Mouse (Mus musculus) left cerebral cortex, postnatal 25 days (tissue): Measurements from ENCODE around the gene Atp5g2. TPM values are rescaled to one million over a fixed set of nuclear protein-coding genes. Genes with fewer than 3 reads are reported as not detected.

Experiments used
- DNase-seq, 2 experiments: peaks; one replicate each; pipeline ENCODE4 v3.0.0; 2022; ENCODE audit warnings: low spot score in 2 of 2, mixed read lengths in 1 of 2
- intact Hi-C: fragments of 180-260 bp; cut with DNase I; formaldehyde crosslinking; loops from one replicate; pipeline ENCODE4 v1.15.1; 2025
- total RNA-seq, 2 experiments: library from RNA; stranded (reverse); gene quantifications; 2 replicates each; pipeline ENCODE4 v1.2.3; 2021

Gene Atp5g2
- 10 to 100 TPM; 11.6 to 14.2 TPM for total RNA-seq

DNA sequence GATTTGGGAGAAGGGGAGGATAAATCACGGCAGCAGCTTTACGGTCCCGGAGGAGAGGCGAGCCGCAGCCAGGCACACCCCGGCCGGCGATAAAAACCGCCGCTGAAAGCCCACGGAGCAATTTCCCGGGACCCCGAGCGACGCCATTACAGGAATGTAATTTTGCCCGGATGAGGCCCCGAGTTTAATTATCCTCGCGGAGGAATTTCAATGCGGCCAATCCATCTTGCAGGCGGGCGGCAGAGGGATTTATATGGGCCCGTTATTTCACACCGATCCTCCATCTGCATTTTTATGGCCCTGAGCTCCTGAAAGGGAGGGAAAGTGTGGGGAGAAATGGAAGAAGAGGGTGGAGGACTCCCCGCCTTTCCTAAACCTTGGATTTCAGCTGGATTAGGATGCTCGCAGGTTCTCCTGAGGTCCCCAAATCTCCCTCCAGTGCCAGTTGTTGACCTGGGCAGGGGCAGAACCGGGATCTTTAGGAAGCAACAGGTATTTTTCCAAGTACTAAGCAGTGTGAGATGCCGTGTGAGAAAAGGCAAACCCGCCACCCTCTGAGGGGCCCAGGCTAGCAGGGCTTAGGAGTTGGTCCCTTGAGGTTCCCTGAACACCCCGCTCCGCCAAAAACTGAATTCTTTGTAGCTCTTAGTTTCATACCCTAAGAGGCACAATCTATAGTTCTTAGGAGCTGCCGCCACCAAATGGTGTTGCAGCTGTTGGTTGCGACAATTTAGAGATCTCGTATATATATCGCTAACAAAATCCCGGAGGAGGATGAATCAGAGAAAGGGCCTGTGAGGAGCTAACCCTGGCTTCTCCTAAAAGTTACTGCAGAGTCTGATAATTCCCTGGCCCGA, at the start of gene Atp5g2:
Gene Atp5g2, minus strand, starts transcription at position 138 of the 857 bp plus-strand sequence.
- intact Hi-C loops = no loop called here
- peak; percentile 52 for DNase-seq

DNA sequence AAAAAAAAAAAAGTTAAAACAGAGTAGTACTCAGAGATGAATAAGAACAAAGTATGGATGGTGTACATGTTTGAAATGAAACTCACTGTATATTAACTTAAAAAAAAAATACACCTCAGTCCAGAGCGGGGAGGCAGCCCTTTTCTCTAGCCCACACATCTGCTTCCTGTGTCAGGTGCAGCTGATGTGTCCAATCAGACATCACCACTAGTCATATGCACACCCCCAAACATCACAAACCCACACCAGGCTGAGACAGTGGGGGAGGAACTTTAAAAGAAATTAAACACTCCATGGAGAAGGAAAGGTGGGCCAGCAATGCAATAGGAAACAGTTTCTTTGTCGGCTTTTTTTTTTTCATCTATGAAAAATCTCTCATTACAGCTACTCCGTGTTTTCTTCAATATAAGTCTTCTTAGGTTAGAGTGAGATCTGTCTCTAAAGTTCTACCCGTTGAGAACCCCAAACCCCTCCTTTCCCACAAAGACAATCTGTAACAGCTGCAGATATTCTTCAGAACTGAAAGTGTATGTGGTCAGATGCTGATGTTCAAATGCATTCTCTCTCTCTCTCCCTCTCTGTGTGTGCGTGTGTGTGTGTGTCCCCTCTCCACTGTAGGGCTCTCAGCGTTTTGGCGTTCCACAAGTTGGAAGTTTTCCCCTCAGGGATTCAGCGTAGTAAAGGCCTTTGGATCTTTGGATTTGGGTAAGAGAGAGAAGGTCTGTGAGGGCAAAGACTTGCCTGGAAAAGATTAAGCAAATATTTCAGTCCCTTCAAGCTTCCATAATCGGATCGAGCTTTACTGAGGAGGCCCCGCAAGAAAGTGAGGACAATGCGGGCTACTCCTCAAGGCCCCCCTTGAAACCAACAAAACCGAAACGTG, 49.1 kb upstream of the Atp5g2 start:
- intact Hi-C loops = no loop called here
- DNase-seq = no peak

DNA sequence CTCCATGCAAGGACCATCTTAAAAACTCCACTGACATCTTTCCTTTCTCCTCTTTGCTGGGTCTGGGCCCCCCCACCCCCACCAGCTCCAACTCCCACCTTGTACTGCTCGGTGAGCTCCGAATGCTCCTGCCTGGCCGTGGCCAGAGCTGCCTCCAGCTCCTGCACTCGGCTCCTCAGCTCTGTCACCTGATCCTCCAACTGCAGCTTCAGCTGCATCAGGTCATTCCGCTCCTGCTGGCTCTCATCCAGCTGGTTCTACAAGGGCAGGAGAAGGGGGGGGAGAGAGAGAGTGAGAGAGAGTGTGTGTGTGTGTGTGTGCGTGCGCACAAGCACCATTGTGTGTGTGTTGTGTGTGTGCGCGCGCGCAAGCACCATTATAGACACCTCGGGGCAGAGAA, 44.0 kb upstream of the Atp5g2 start:
- intact Hi-C loops = no loop called here
- DNase-seq = no peak

DNA sequence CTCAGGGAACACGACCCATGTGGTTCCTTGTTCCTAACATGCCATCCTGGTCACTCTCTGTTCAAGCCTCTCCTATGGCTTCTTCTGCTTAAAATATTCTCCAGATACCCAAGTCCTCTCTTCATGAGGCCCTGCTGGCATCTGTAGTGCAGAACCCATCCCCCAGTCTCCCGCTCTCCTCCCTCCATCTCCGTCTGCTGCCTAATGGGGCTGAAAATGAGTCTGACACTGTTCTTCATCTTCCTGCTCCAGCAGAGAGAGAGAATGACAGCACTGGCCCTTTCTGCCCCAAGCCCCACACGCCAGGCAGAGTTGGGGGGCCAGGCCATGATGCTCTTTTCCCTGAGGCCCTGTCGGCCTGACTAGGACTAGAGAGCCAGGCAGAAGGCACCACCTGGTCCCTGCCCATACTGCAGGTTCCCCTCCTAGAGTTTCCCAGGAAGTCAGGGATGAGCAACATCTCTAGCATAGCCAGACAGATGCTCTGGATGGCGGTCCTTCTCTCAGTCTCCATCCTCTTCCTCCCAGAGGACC, 35.7 kb upstream of the Atp5g2 start:
- no peak for DNase-seq
- intact Hi-C loops = no loop called here

DNA sequence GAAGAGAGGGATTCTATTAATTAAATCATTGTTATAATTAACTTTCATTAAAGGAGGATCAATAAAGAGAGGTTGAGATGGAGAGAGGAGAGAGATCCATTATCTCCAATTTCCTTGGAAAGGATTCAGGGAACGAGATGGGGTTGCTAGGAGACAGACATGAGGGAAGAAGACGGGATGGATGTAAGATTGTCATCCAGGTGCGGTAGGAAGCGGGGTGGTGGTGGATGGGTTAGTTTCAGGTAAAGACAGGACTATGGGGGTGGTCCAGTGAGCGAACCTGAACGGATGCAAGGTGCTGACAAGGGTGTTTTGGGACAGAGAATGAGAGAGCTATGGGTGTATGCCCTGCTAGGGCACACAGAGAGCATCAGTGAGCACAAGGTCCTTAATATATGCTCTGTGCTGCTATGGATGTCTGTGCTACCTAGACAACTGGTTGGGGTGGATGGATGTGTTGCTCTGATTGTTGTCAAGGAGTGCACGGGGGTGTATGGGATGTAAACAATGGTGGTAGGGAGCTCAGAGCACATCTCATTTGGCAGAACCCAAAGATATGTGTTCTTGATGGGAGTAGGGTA, 33.9 kb upstream of the Atp5g2 start:
- intact Hi-C loops = no loop called here
- no peak for DNase-seq

DNA sequence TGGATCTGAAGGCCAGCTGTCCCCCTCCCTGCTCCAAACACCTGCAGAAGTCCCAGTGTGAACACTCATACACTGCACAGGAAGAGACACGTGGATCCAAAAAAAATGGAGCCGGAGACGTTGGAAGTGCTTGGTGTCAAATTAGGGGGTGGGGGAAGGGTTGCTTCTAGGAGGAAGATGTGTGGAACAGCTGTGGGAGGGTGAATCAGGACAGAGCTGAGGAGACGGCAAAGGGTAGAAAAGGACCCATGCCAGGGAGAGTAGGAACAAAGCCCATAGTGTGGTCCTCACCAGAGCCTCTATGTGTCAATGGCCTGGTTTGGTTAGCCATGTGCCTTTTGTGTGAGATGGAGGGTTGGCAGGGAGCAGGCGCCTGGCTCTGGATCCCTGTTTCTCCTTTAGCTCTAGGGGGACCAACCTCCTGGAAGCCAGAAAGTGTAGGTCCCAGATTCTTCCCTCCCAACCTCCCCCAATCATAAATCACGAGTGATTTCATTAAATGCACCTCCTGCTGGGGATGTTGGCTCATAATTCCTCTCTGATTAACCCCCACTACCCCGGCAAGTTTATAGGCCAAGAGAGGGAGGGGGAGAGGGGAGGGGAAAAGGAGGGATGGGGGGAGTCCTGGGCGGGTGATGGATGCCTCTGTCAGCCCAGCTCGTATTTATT, 33.2 kb upstream of the Atp5g2 start:
- peak in 1 of 2 experiments; percentile 35 for DNase-seq
- intact Hi-C loops = no loop called here

DNA sequence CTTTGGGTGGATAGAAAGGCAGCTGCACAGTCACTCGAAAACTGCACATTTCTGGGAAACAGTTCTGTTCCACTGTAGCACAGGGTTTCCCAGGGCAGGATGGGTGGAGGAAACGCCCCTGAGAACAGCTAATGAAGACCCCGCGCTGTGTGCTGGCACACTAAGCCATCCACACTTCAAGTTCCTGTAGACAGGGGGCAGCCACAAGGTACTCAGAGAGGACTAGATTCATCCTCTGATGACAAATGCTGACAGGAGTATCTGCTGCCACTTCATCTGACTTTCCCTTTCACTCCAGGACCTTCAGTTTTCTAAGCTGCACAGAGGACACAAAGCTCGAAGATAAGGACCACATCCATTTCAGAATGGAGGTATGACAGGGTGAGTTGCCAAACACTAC, 32.7 kb upstream of the Atp5g2 start:
- DNase-seq = no peak
- intact Hi-C loops = no loop called here

DNA sequence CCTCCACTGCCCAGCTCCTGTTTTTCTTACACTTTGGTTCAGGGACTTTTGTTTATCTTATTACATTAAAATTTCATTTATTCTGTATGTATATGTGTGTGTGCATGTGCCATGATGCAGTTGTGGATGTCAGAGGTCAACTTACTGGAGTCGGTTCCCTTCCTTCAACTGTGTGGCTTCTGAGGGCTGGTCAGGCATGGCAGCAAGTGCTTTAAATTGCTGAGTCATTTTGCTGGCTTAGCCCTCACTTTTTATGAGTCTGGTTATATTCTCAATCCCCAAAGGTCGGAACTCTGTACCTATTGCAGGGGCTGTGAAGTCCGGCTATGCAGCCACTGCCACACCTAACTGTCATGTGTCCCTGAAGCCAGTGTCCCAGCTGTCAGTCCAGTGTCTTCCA, 30.8 kb upstream of the Atp5g2 start:
- no peak for DNase-seq
- intact Hi-C loops = no loop called here

DNA sequence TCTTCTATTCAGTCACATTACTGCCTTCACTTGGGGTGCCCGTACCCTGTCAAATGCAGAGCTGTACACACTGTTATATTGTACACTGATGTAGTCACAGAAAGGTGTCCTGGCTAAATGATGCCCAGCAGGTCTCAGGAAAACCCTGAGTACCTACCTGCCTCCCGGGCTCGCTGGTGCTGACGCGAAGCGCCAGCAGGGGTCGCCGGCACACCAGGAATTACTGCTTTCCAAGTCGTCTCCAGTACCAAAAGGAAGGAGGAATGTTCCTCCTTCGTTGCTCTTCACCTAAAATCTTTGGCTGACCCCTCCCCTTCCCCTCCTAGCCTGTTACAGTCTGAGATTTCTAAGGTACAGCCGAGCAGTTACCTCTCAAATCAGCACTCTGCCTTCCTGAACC, 26.0 kb upstream of the Atp5g2 start:
- peak; percentile 77 to 90 for DNase-seq

DNA sequence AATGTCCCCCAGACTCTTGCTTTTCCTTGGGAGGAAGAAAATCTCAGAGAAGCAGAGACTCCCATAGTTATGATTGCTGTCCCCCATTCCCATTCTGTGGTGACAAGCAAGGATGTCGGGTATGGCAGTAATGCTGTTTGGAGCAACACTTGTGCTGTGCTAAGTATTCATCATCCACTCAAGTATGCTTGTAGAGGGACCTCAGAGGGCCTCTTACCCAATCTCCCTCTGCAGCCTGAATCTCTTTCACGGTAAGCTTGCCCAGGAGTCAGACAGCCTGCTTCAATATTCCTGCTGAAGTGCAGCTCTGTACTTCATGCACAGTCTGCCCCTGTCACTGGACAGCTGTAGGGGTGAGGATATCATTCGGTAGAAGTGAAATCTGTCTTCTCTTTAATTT, 24.7 kb upstream of the Atp5g2 start:
- intact Hi-C loops = loop anchor here (5.0 to 10.0 kb wide), 2 partner anchors 288 to 480 kb away; no protein-coding TSS in a partner anchor
- DNase-seq = no peak

More for the DNA sequence above, 26.0 kb upstream of the Atp5g2 start:
- intact Hi-C loops = loop anchor here (1.0 to 10.0 kb wide), 3 partner anchors 44 to 479 kb away; no protein-coding TSS in a partner anchor

DNA sequence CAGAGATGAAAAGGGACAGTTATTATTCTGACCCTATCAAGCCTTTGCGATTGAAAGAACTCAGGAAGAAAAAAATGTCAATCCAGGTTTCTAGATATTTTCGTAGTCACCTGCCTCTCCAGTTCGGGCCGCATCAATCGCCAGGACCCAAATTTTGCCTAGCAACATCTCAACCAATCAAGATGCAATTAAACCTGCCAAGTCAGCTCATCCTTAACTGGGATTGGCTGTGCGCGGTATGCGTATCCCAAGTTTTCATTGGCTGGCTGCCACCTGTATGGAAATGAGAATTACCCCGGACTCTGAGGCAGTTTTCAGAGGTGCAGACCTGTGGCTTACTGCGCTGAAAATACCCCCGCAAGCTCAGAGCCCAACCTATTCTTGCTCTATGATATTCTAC, 21.4 kb upstream of the Atp5g2 start:
- intact Hi-C loops = loop anchor here (10.0 kb wide), 1 partner anchor 291 kb away; no protein-coding TSS in a partner anchor
- peak; percentile 85 to 94 for DNase-seq

DNA sequence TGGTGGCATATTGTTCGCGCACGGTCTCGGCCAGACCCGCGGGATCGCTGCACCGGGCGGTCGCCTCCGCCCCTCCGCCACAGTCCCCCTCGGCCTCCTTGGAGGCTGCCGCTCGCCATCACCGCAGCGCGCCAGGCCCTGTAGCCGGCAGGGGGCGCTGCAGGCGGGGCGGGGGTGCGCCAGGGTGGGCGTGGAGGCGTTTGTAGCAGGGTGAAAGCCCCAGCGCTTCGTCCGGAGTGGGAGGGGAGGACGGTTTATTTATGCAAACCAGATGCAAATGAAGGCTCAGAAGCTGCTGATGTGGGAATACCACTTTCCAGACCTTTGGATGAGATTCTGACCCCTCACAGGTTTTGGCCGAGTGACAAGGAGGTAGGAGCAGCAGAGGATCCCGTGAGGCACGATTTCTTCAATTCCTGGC, 20.8 kb upstream of the Atp5g2 start:
- DNase-seq = peak; percentile 63 to 75
- intact Hi-C loops = loop anchor here (10.0 kb wide), 1 partner anchor 292 kb away; no protein-coding TSS in a partner anchor

DNA sequence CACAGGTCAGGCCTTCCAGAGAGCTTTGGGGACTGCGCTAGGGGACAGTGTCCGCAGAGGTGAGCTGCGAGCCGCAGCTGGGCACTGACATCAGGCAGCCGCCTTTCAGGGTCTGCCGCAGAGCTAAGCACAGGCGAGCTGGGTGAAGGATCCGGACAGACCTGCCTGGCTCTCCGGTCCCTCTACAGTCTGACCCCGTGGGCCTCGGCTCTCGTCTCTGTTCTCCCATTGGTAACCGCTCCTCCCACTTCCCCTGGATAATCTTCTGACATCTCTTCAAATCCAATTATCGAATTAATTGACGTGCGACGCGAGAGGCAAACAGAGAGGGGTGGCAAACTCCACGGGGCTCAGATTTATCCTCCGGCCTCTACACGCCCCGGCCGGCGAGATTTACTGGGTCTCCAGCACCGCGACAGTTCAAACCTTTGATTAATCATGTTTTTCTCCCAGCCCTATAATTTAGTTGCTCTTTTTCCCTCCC, 20.2 kb upstream of the Atp5g2 start:
- no peak for DNase-seq
- intact Hi-C loops = loop anchor here (10.0 kb wide), 1 partner anchor 292 kb away; no protein-coding TSS in a partner anchor

DNA sequence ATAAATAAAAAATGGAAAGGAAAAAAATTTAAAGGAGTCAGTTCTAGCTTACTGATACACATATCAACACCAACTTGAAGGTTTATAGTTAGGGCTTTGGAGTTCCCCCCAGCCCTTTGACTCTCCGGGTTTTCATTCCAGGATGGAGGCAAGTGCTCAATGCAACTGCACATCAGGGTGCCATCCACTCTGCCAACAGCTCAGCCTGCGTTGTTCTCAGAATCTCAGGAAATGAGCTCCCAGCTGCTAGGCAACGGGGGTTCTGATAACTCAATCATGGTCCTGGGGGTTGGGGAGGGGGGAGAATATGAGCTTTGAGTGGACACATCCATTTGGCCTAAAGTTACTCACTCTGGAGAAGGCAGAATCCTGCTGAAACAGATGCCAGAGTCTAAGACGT, 13.6 kb upstream of the Atp5g2 start:
- intact Hi-C loops = no loop called here
- DNase-seq = no peak

DNA sequence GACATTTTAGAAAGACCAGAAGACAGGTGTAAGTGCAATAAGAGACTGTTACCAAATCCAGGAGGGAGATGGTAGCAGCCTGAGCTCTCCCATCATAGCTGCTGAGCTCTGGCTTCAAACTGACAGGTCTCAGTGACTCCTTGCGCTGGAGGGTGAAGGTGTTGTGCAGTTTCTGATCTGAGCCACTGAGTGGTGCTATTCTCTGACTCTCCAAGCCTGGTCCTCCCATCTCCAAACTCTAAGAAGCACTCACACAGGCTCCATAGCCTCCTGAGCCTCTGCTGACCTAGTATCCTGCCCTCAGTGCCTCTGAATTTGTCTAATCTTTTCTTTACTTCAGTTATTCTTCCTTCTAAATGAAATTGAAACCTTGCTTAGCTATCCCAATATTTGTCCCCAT, 11.5 kb upstream of the Atp5g2 start:
- intact Hi-C loops = no loop called here
- no peak for DNase-seq

DNA sequence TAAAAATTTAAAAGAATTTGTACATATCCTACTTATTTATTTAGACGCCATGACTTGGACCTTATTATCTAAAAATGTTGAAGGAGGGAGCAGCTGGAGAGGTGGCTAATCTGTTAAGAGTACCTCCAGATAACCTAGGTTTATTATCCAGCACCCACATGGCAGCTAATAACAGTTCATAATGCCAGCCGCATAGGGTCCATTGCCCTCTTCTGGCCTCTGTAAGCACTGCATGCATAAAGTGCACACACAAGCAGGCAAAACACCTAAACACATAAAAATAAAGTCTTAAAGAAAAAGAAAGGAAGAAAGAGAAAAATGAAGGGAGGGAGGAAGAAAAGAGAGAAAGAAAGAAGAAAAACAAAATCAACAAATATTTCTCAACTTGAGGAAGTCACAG, 4.2 kb upstream of the Atp5g2 start:
- DNase-seq = no peak
- intact Hi-C loops = no loop called here

DNA sequence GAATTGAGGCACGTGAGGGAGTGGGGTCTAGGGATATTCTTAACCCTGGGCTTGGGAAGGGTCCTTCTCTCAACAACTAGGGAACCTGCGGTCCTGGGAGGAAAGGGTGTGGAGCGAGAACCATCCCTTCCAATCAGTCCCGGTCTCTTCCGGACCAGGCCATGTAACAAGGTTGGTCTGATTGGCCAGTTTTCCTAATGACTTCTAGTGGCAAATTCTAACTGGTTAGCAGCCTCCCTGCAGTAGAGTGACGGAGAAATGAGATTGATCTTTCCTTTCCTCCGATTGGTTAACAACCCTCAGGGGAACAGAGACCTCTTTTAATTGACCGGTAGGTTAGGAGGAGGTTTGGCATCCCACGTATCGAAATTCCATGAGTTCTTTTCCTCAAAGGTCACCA, 1.4 kb upstream of the Atp5g2 start:
- peak; percentile 47 to 87 for DNase-seq
- intact Hi-C loops = no loop called here

DNA sequence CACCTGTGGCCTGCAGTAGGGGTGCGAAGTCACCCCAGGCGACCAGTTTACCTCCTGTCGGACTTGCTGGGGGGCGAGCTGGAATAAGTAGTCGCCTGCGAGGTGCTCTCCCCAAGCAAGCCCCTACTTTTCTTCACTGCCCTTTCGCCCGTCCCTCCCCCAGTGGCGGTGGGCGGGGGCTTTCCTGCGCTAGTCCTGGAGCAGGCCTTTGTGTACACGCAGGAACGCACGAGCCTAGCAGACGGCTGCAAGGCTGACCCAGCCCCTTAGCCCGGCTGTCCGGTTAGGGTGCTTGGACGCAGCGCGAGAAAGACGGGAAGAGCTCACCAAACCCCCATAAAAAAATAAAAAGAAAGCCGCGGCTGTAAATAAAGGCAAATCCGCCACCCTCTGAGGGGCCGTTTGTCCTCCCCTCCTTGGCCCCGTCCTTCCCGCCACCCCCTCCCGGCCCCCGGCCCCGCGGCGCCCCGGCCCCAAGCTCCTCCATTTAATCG, 384 bp downstream of the Atp5g2 start:
- peak; percentile 63 to 72 for DNase-seq
- intact Hi-C loops = loop anchor here (1.0 to 2.0 kb wide), 4 partner anchors 46 to 153 kb away; partner anchors contain the start of genes Atf7, Gm28047 and Tarbp2
